Mouse (Mus musculus): ENCODE results near the gene Cacna1c. TPM values are rescaled to one million over a fixed set of nuclear protein-coding genes. Genes with fewer than 3 reads are reported as not detected.

The Cacna1c gene
- polyA plus RNA-seq, 1 experiment from 2014 or later, result 6.4 TPM

GRCm38 (mm10) chr6:118922328-118923211 lies 273.6 kb downstream of the Cacna1c start:
- Histone ChIP-seq H3K27me3 (no peaks in the 10 kb centered on the region), H3K36me3 (no peaks in the 10 kb centered on the region), H3K9me3 (no peaks in the 10 kb centered on the region), H3K4me3 (no peak overlapping the region), H3K9ac (replicated peaks) (no peak overlapping the region), H3K4me2 (replicated peaks) (no peak overlapping the region), H3K4me1 (peaks cover 4% of the 10 kb centered on the region; the same call in 1 of the 2 replicates), H3K27ac (replicated peaks) (no peak overlapping the region)
- ATAC-seq (replicated peaks), result peak; percentile 62; the same call in 1 of the 2 replicates
- 32% methylated on average over 13 of the region's 13 CpGs for WGBS

GRCm38 (mm10) chr6:118908176-118908575 lies 288.0 kb downstream of the Cacna1c start:
- Histone ChIP-seq H3K9me3 (no peaks in the 10 kb centered on the region), H3K4me3 (no peak overlapping the region), H3K9ac (replicated peaks) (no peak overlapping the region), H3K4me2 (replicated peaks) (no peak overlapping the region), H3K27me3 (no peaks in the 10 kb centered on the region), H3K36me3 (no peaks in the 10 kb centered on the region), H3K4me1 (no peaks in the 10 kb centered on the region), H3K27ac (replicated peaks) (no peak overlapping the region)
- ATAC-seq (replicated peaks), result no peak
- WGBS, result 86% methylated on average over 4 of the region's 4 CpGs

GRCm38 (mm10) chr6:118907704-118908103 lies 288.5 kb downstream of the Cacna1c start:
- H3K27ac ChIP-seq (replicated peaks), result no peak overlapping the region
- no peaks in the 10 kb centered on the region for H3K9me3 ChIP-seq
- no peak overlapping the region for H3K9ac ChIP-seq (replicated peaks)
- H3K4me1 ChIP-seq, result no peaks in the 10 kb centered on the region
- no peak for ATAC-seq (replicated peaks)
- H3K36me3 ChIP-seq, result no peaks in the 10 kb centered on the region
- no peak overlapping the region for H3K4me2 ChIP-seq (replicated peaks)
- H3K4me3 ChIP-seq, result no peak overlapping the region
- 73% methylated on average over 1 of the region's 1 CpGs for WGBS
- H3K27me3 ChIP-seq, result no peaks in the 10 kb centered on the region

- Histone ChIP-seq H3K9ac (replicated peaks) (no peak overlapping the region), H3K27ac (replicated peaks) (no peak overlapping the region), H3K27me3 (no peaks in the 10 kb centered on the region), H3K4me1 (no peaks in the 10 kb centered on the region), H3K9me3 (no peaks in the 10 kb centered on the region), H3K4me3 (no peak overlapping the region), H3K36me3 (no peaks in the 10 kb centered on the region), H3K4me2 (replicated peaks) (no peak overlapping the region)
- 90% methylated on average over 5 of the region's 5 CpGs for WGBS
- no peak for ATAC-seq (replicated peaks)
Observed at GRCm38 (mm10) chr6:118906878-118907277, 289.3 kb downstream of the Cacna1c start.

GRCm38 (mm10) chr6:118899688-118900087 lies 296.5 kb downstream of the Cacna1c start:
- H3K4me3 ChIP-seq, result no peak overlapping the region
- H3K4me2 ChIP-seq (replicated peaks), result no peak overlapping the region
- H3K9me3 ChIP-seq, result no peaks in the 10 kb centered on the region
- no peaks in the 10 kb centered on the region for H3K27me3 ChIP-seq
- no peak for ATAC-seq (replicated peaks)
- H3K36me3 ChIP-seq, result no peaks in the 10 kb centered on the region
- no peaks in the 10 kb centered on the region for H3K4me1 ChIP-seq
- WGBS, result 81% methylated on average over 8 of the region's 8 CpGs
- H3K9ac ChIP-seq (replicated peaks), result no peak overlapping the region
- no peak overlapping the region for H3K27ac ChIP-seq (replicated peaks)

- H3K27ac ChIP-seq (replicated peaks), result no peak overlapping the region
- no peaks in the 10 kb centered on the region for H3K36me3 ChIP-seq
- 52% methylated on average over 5 of the region's 5 CpGs for WGBS
- no peaks in the 10 kb centered on the region for H3K4me1 ChIP-seq
- no peaks in the 10 kb centered on the region for H3K9me3 ChIP-seq
- H3K4me2 ChIP-seq (replicated peaks), result no peak overlapping the region
- no peak overlapping the region for H3K4me3 ChIP-seq
- no peaks in the 10 kb centered on the region for H3K27me3 ChIP-seq
- no peak overlapping the region for H3K9ac ChIP-seq (replicated peaks)
- ATAC-seq (replicated peaks), result no peak
Observed at GRCm38 (mm10) chr6:118897101-118897500, 299.1 kb downstream of the Cacna1c start.

GRCm38 (mm10) chr6:118894043-118894442 lies 302.2 kb downstream of the Cacna1c start:
- H3K27ac ChIP-seq (replicated peaks), result no peak overlapping the region
- H3K27me3 ChIP-seq, result no peaks in the 10 kb centered on the region
- no peak overlapping the region for H3K9ac ChIP-seq (replicated peaks)
- H3K4me2 ChIP-seq (replicated peaks), result no peak overlapping the region
- 88% methylated on average over 6 of the region's 6 CpGs for WGBS
- no peak overlapping the region for H3K4me3 ChIP-seq
- no peaks in the 10 kb centered on the region for H3K36me3 ChIP-seq
- no peak for ATAC-seq (replicated peaks)
- no peaks in the 10 kb centered on the region for H3K9me3 ChIP-seq
- no peaks in the 10 kb centered on the region for H3K4me1 ChIP-seq

- 86% methylated on average over 4 of the region's 4 CpGs for WGBS
- H3K36me3 ChIP-seq, result no peaks in the 10 kb centered on the region
- no peaks in the 10 kb centered on the region for H3K27me3 ChIP-seq
- no peak overlapping the region for H3K4me3 ChIP-seq
- ATAC-seq (replicated peaks), result no peak
- H3K4me1 ChIP-seq, result no peaks in the 10 kb centered on the region
- H3K9me3 ChIP-seq, result no peaks in the 10 kb centered on the region
- no peak overlapping the region for H3K4me2 ChIP-seq (replicated peaks)
- H3K27ac ChIP-seq (replicated peaks), result no peak overlapping the region
- H3K9ac ChIP-seq (replicated peaks), result no peak overlapping the region
Observed at GRCm38 (mm10) chr6:118889441-118889840, 306.8 kb downstream of the Cacna1c start.

- H3K27ac ChIP-seq (replicated peaks), result no peak overlapping the region
- H3K9me3 ChIP-seq, result no peaks in the 10 kb centered on the region
- no peaks in the 10 kb centered on the region for H3K4me1 ChIP-seq
- WGBS, result 86% methylated on average over 8 of the region's 8 CpGs
- H3K27me3 ChIP-seq, result no peaks in the 10 kb centered on the region
- H3K4me3 ChIP-seq, result no peak overlapping the region
- no peak overlapping the region for H3K4me2 ChIP-seq (replicated peaks)
- no peak overlapping the region for H3K9ac ChIP-seq (replicated peaks)
- no peak for ATAC-seq (replicated peaks)
- no peaks in the 10 kb centered on the region for H3K36me3 ChIP-seq
Observed at GRCm38 (mm10) chr6:118887032-118887431, 309.2 kb downstream of the Cacna1c start.

- H3K27ac ChIP-seq (replicated peaks), result no peak overlapping the region
Observed at GRCm38 (mm10) chr6:118884961-118885360, 311.3 kb downstream of the Cacna1c start.

GRCm38 (mm10) chr6:118884073-118884551 lies 312.1 kb downstream of the Cacna1c start:
- no peaks in the 10 kb centered on the region for H3K4me1 ChIP-seq
- H3K27ac ChIP-seq (replicated peaks), result no peak overlapping the region
- WGBS, result 76% methylated on average over 8 of the region's 8 CpGs
- no peak for ATAC-seq (replicated peaks)
- H3K4me3 ChIP-seq, result no peak overlapping the region
- no peak overlapping the region for H3K4me2 ChIP-seq (replicated peaks)
- no peaks in the 10 kb centered on the region for H3K9me3 ChIP-seq
- no peaks in the 10 kb centered on the region for H3K27me3 ChIP-seq
- no peak overlapping the region for H3K9ac ChIP-seq (replicated peaks)
- no peaks in the 10 kb centered on the region for H3K36me3 ChIP-seq

More at GRCm38 (mm10) chr6:118884961-118885360, 311.3 kb downstream of the Cacna1c start:
- Histone ChIP-seq H3K4me1 (no peaks in the 10 kb centered on the region), H3K4me3 (no peak overlapping the region), H3K9ac (replicated peaks) (no peak overlapping the region), H3K4me2 (replicated peaks) (no peak overlapping the region), H3K9me3 (no peaks in the 10 kb centered on the region), H3K36me3 (no peaks in the 10 kb centered on the region), H3K27me3 (no peaks in the 10 kb centered on the region)
- no peak for ATAC-seq (replicated peaks)
- WGBS, result 91% methylated on average over 1 of the region's 1 CpGs

GRCm38 (mm10) chr6:118876204-118876603 lies 320.0 kb downstream of the Cacna1c start:
- H3K27ac ChIP-seq (replicated peaks), result no peak overlapping the region
- H3K36me3 ChIP-seq, result no peaks in the 10 kb centered on the region
- no peak overlapping the region for H3K4me2 ChIP-seq (replicated peaks)
- 71% methylated on average over 2 of the region's 2 CpGs for WGBS
- ATAC-seq (replicated peaks), result no peak
- H3K4me1 ChIP-seq, result no peaks in the 10 kb centered on the region
- H3K4me3 ChIP-seq, result no peak overlapping the region
- H3K9ac ChIP-seq (replicated peaks), result no peak overlapping the region
- no peaks in the 10 kb centered on the region for H3K9me3 ChIP-seq
- no peaks in the 10 kb centered on the region for H3K27me3 ChIP-seq

Data from forebrain, embryonic 15.5 days (tissue).